Mouse (Mus musculus) lung, adult 2 months (tissue): ENCODE results near the gene Gucy2c.

Source experiments
- CTCF ChIP-seq: fragments of 200-500 bp; IDR thresholded peaks from 2 replicates; pipeline ENCODE4 v1.5.1; 2011; ENCODE audit warnings: mild to moderate bottlenecking, low read length, control low read depth; ENCODE audit not compliant: insufficient read depth
- POLR2A ChIP-seq: fragments of 200-500 bp; IDR thresholded peaks from 2 replicates; pipeline ENCODE4 v1.6.1; 2011; ENCODE audit warnings: low read depth, mild to moderate bottlenecking, control low read depth, low read length, borderline replicate concordance; ENCODE audit errors: extremely low read depth

DNA sequence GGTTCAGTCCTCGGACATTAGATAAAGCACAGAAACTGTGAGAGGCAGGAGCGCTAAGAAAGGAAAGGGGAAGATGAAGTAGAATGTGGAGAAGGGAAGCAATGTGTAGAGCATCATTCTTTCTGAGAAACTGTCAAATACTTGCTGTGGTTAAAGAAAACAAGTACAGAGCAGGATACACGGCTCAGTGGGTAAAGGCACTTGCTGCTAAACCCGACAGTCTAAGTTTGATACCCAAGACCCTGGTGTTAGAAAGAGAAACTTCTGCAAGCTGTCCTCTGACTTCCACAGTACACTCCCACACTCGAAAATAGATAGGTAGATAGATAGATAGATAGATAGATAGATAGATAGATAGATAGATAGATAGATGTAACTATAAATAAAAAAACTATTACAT is 128.2 kb downstream of the Gucy2c start:
- TF ChIP-seq POLR2A: no peak
- no peak for TF ChIP-seq CTCF
